Mouse (Mus musculus): ENCODE measurements around the gene Usp28. TPM values are rescaled to one million over a fixed set of nuclear protein-coding genes. Genes with fewer than 3 reads are reported as not detected.
"Not testable (repeated sequence)": the region's sequence is repeated elsewhere in the genome, so short reads cannot be mapped to it uniquely, and the experiment has no call there.

Usp28 gene
- polyA plus RNA-seq, 1 experiment from 2014 or later, result 43.1 TPM

DNA sequence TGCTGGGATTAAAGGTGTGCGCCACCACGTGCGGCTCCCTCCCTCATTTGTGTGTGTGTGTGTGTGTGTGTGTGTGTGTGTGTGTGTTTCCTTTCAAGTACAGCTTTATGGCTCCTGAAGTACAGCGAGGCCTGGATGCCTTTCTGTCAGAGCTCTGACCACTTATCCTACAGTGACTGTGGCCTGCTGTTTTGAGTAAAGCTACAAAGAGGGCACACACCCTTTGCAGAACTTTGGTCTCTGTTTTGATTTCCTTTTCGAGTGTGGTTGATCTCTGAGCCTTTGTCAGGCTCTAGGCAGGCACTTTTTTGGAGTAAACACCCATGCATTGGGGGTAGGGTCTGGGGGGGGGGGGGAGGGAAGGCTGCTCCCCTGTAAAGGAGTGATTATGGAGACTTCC, 4.8 kb upstream of the Usp28 start:
- 68% methylated on average over 5 of the region's 5 CpGs for WGBS
- no peaks in the 10 kb centered on the region for H3K4me1 ChIP-seq (ENCODE audit: control insufficient read depth, insufficient read depth, low read length)
- H3K9ac ChIP-seq (ENCODE audit: low read length), result no peak overlapping the region
- no peak overlapping the region for H3K4me2 ChIP-seq (ENCODE audit: low read depth)
- DNase-seq (ENCODE audit: low spot score) (no peak), ATAC-seq (ENCODE audit: insufficient read depth, low FRiP score, low TSS enrichment) (no peak)
- no peak overlapping the region for H3K4me3 ChIP-seq (ENCODE audit: low read depth, low read length)
- no peaks in the 10 kb centered on the region for H3K9me3 ChIP-seq (ENCODE audit: control insufficient read depth, low read length)
- H3K36me3 ChIP-seq (ENCODE audit: control insufficient read depth, insufficient read depth, low read length), result no peaks in the 10 kb centered on the region
- H3K27me3 ChIP-seq (ENCODE audit: control insufficient read depth, insufficient read depth, low read length), result no peaks in the 10 kb centered on the region
- no peak overlapping the region for H3K27ac ChIP-seq (ENCODE audit: low read depth, low read length)

GRCm38 (mm10) chr9:48980781-48981180, 4.4 kb upstream of the Usp28 start:
- Histone ChIP-seq H3K27ac (ENCODE audit: low read depth, low read length) (no peak overlapping the region), H3K9ac (ENCODE audit: low read length) (no peak overlapping the region), H3K27me3 (ENCODE audit: control insufficient read depth, insufficient read depth, low read length) (no peaks in the 10 kb centered on the region), H3K4me1 (ENCODE audit: control insufficient read depth, insufficient read depth, low read length) (no peaks in the 10 kb centered on the region), H3K4me3 (ENCODE audit: low read depth, low read length) (no peak overlapping the region), H3K4me2 (ENCODE audit: low read depth) (no peak overlapping the region), H3K36me3 (ENCODE audit: control insufficient read depth, insufficient read depth, low read length) (no peaks in the 10 kb centered on the region), H3K9me3 (ENCODE audit: control insufficient read depth, low read length) (no peaks in the 10 kb centered on the region)
- ATAC-seq (ENCODE audit: insufficient read depth, low FRiP score, low TSS enrichment), result no peak
- DNase-seq (ENCODE audit: low spot score), result no peak
- 83% methylated on average over 3 of the region's 3 CpGs for WGBS

DNA sequence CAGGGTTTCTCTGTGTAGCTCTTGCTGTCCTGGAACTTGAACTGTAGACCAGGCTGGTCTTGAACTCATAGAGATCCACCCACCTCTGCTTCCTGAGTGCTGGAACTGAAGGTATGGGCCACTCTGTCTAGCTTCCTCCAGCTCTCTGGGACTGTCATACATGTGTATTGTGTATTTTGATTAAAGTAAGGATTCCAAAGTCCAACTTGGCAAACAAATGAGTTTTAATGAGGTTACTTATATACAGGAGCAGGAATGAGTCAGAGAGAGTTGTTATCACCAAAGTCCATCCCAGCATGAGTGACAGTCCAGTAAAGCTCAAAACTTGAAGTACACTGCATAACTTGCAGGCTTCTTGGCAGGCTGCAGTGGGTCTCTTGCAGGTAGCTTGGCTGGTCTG, 3.3 kb upstream of the Usp28 start:
- Histone ChIP-seq H3K9me3 (ENCODE audit: control insufficient read depth, low read length) (no peaks in the 10 kb centered on the region), H3K27ac (ENCODE audit: low read depth, low read length) (no peak overlapping the region), H3K4me2 (ENCODE audit: low read depth) (no peak overlapping the region)

DNA sequence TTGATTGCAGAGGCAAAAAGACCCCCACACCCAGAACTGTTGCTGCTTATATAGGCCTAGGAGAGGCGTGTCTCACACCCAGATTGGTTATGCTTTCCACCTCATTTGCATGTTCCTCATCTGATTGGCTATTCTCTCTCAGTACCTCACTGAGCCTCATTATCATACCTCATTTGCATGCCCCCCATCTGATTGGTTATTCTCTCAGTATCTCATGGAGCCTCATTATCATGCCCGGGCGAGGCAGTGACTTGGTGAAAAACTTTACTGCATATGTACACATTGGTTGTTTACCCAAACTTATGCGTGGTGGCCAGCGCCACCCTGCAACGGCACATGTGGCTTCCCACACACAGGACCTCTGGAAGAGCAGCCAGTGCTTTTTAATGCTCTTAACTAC, 1.4 kb upstream of the Usp28 start:
- not testable (repeated sequence) for H3K4me3 ChIP-seq (ENCODE audit: low read depth, low read length); H3K4me2 ChIP-seq (ENCODE audit: low read depth); H3K9ac ChIP-seq (ENCODE audit: low read length); H3K27ac ChIP-seq (ENCODE audit: low read depth, low read length); H3K9me3 ChIP-seq (ENCODE audit: control insufficient read depth, low read length); H3K4me1 ChIP-seq (ENCODE audit: control insufficient read depth, insufficient read depth, low read length); DNase-seq (ENCODE audit: low spot score); ATAC-seq (ENCODE audit: insufficient read depth, low FRiP score, low TSS enrichment); H3K36me3 ChIP-seq (ENCODE audit: control insufficient read depth, insufficient read depth, low read length); H3K27me3 ChIP-seq (ENCODE audit: control insufficient read depth, insufficient read depth, low read length)
- WGBS, result 95% methylated on average over 6 of the region's 6 CpGs

More for the DNA sequence above, 3.3 kb upstream of the Usp28 start:
- Histone ChIP-seq H3K36me3 (ENCODE audit: control insufficient read depth, insufficient read depth, low read length) (no peaks in the 10 kb centered on the region), H3K4me3 (ENCODE audit: low read depth, low read length) (no peak overlapping the region), H3K4me1 (ENCODE audit: control insufficient read depth, insufficient read depth, low read length) (peaks cover 5% of the 10 kb centered on the region), H3K9ac (ENCODE audit: low read length) (no peak overlapping the region), H3K27me3 (ENCODE audit: control insufficient read depth, insufficient read depth, low read length) (no peaks in the 10 kb centered on the region)
- DNase-seq (ENCODE audit: low spot score) (no peak), ATAC-seq (ENCODE audit: insufficient read depth, low FRiP score, low TSS enrichment) (no peak)

DNA sequence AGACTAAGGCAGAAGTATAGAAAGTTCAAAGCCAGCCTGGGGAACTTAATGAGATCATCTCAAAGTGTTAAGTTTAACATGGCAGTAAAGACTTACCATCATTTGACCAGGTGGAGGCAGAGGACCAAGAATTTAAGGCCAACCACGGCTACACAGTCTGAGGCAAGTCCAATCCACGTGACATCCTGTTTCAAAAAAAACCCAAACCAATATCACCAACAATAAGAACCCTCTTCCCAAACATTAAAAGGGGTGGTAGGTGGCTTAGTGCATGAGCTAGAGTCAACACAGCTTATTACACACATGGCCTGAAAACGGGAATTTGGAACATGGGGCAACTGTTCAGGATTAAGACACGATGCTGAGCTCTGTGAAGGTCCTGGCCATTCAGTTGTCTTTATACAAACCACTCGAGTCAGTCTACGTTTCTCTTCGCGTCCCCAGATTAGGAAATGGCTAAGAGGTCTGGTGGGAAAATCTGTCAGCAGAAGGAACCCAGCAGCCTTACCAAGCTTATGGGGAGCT, 793 bp upstream of the Usp28 start:
- Histone ChIP-seq H3K4me1 (ENCODE audit: control insufficient read depth, insufficient read depth, low read length) (peaks cover 9% of the 10 kb centered on the region), H3K9ac (ENCODE audit: low read length) (peak overlapping the region; percentile 70), H3K4me3 (ENCODE audit: low read depth, low read length) (peak overlapping the region; percentile 76), H3K27ac (ENCODE audit: low read depth, low read length) (peak overlapping the region; percentile 79), H3K27me3 (ENCODE audit: control insufficient read depth, insufficient read depth, low read length) (no peaks in the 10 kb centered on the region), H3K9me3 (ENCODE audit: control insufficient read depth, low read length) (no peaks in the 10 kb centered on the region), H3K4me2 (ENCODE audit: low read depth) (peak overlapping the region; percentile 60), H3K36me3 (ENCODE audit: control insufficient read depth, insufficient read depth, low read length) (no peaks in the 10 kb centered on the region)
- 0 out of 2 replicates have a peak, but pooled peaks have one; percentile 9 for ATAC-seq (ENCODE audit: insufficient read depth, low FRiP score, low TSS enrichment)
- DNase-seq (ENCODE audit: low spot score), result no peak
- 42% methylated on average over 8 of the region's 8 CpGs for WGBS

GRCm38 (mm10) chr9:48985708-48986088, 523 bp downstream of the Usp28 start:
- peak overlapping the region; percentile 54 for H3K27ac ChIP-seq (ENCODE audit: low read depth, low read length)

DNA sequence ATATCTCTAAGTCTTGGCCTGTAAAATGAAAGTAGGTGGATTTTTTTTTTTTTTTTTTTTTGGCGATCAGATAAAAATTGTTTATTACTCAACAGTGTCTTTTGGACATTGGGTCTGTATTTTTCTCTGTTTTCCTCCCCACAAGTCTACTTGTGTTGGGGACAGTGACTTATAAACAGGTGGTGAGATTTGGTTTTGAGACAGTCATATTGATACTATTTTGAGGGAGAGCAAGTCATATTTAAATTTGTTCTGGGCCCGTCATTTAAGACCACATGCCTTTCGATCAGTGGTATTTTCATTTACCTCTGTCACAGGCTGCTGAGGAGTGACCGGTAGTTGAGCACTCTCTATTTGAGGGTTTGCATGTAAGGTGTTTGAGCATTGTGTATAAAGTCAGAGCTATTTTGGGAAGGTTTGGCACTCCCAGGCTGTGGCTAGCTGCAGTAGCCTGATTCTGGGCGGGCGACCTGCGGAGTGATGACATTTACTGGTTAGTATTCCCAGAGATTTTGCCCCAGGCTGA, 1.5 kb downstream of the Usp28 start:
- DNase-seq (ENCODE audit: low spot score), result no peak
- Histone ChIP-seq H3K36me3 (ENCODE audit: control insufficient read depth, insufficient read depth, low read length) (no peaks in the 10 kb centered on the region), H3K9ac (ENCODE audit: low read length) (no peak overlapping the region; the same call in 1 of the 2 replicates), H3K4me3 (ENCODE audit: low read depth, low read length) (peak overlapping the region; percentile 76; the same call in 1 of the 2 replicates), H3K4me1 (ENCODE audit: control insufficient read depth, insufficient read depth, low read length) (peaks cover 9% of the 10 kb centered on the region), H3K9me3 (ENCODE audit: control insufficient read depth, low read length) (no peaks in the 10 kb centered on the region), H3K27ac (ENCODE audit: low read depth, low read length) (no peak overlapping the region), H3K27me3 (ENCODE audit: control insufficient read depth, insufficient read depth, low read length) (no peaks in the 10 kb centered on the region), H3K4me2 (ENCODE audit: low read depth) (peak overlapping the region; percentile 74)
- WGBS, result 25% methylated on average over 7 of the region's 7 CpGs
- ATAC-seq (ENCODE audit: insufficient read depth, low FRiP score, low TSS enrichment), result no peak

More at GRCm38 (mm10) chr9:48985708-48986088, 523 bp downstream of the Usp28 start:
- H3K9ac ChIP-seq (ENCODE audit: low read length), result peak overlapping the region; percentile 68
- no peak for ATAC-seq (ENCODE audit: insufficient read depth, low FRiP score, low TSS enrichment)
- 1% methylated on average over 20 of the region's 20 CpGs for WGBS
- H3K36me3 ChIP-seq (ENCODE audit: control insufficient read depth, insufficient read depth, low read length), result no peaks in the 10 kb centered on the region
- peaks cover 9% of the 10 kb centered on the region for H3K4me1 ChIP-seq (ENCODE audit: control insufficient read depth, insufficient read depth, low read length)
- no peaks in the 10 kb centered on the region for H3K27me3 ChIP-seq (ENCODE audit: control insufficient read depth, insufficient read depth, low read length)
- no peaks in the 10 kb centered on the region for H3K9me3 ChIP-seq (ENCODE audit: control insufficient read depth, low read length)
- DNase-seq (ENCODE audit: low spot score), result no peak
- peak overlapping the region; percentile 74 for H3K4me2 ChIP-seq (ENCODE audit: low read depth)
- peak overlapping the region; percentile 76 for H3K4me3 ChIP-seq (ENCODE audit: low read depth, low read length)

GRCm38 (mm10) chr9:48987201-48988101, 2.3 kb downstream of the Usp28 start:
- no peak overlapping the region for H3K4me3 ChIP-seq (ENCODE audit: low read depth, low read length)
- no peak overlapping the region for H3K27ac ChIP-seq (ENCODE audit: low read depth, low read length)
- H3K4me2 ChIP-seq (ENCODE audit: low read depth), result peak overlapping the region; percentile 74
- WGBS, result 26% methylated on average over 12 of the region's 12 CpGs
- H3K4me1 ChIP-seq (ENCODE audit: control insufficient read depth, insufficient read depth, low read length), result peaks cover 9% of the 10 kb centered on the region
- no peak overlapping the region for H3K9ac ChIP-seq (ENCODE audit: low read length)
- H3K27me3 ChIP-seq (ENCODE audit: control insufficient read depth, insufficient read depth, low read length), result no peaks in the 10 kb centered on the region
- ATAC-seq (ENCODE audit: insufficient read depth, low FRiP score, low TSS enrichment) (no peak), DNase-seq (ENCODE audit: low spot score) (no peak)
- no peaks in the 10 kb centered on the region for H3K9me3 ChIP-seq (ENCODE audit: control insufficient read depth, low read length)
- no peaks in the 10 kb centered on the region for H3K36me3 ChIP-seq (ENCODE audit: control insufficient read depth, insufficient read depth, low read length)

Data from neural tube, embryonic 11.5 days (tissue).